Comparison of ENCODE assay signal across 28 mouse cellular contexts in genomic region chr17:28644112-28644511, GRCm38 (mm10). TPM values are rescaled to one million over a fixed set of nuclear protein-coding genes. Genes with fewer than 3 reads are reported as not detected.
DNase-seq lines count a peak whose midpoint lies in the region; ATAC-seq and TF ChIP-seq lines count a peak whose summit lies in the region.
"Had no signal": no experiment of that assay in that cellular context is flagged by ENCODE, and none has a peak within 500 bp of the region (broad histone marks: within the 10 kb centered on the region; RNA-seq: fewer than 3 reads in every experiment).

No protein-coding gene starts in this region.

- H3K4me1 ChIP-seq in intestine, embryonic 15.5 days (replicated peaks), result no peaks in the 10 kb centered on the region
- no peaks in the 10 kb centered on the region for H3K4me1 ChIP-seq in intestine, postnatal 0 days (replicated peaks; ENCODE audit: control insufficient read depth, insufficient read depth, low read length)
- no peaks in the 10 kb centered on the region for H3K4me1 ChIP-seq in intestine, embryonic 16.5 days (ENCODE audit: control insufficient read depth, insufficient read depth, low read length)
- no peaks in the 10 kb centered on the region for H3K4me1 ChIP-seq in stomach, embryonic 15.5 days
- no peaks in the 10 kb centered on the region for H3K4me1 ChIP-seq in liver, postnatal 0 days (ENCODE audit: insufficient read depth)
- H3K4me1 ChIP-seq: embryonic facial prominence, embryonic 10.5 days; embryonic facial prominence, embryonic 13.5 days; forebrain, embryonic 12.5 days; forebrain, embryonic 15.5 days; heart, embryonic 12.5 days; heart, embryonic 15.5 days; hindbrain, embryonic 10.5 days; hindbrain, embryonic 13.5 days had no signal

- H3K4me2 ChIP-seq in intestine, embryonic 15.5 days (replicated peaks), result no peak overlapping the region
- H3K4me2 ChIP-seq in intestine, postnatal 0 days (replicated peaks; ENCODE audit: low read depth), result no peak overlapping the region
- H3K4me2 ChIP-seq in intestine, embryonic 16.5 days (ENCODE audit: low read depth, low read length), result no peak overlapping the region
- no peak overlapping the region for H3K4me2 ChIP-seq in stomach, embryonic 15.5 days
- no peak overlapping the region for H3K4me2 ChIP-seq in liver, postnatal 0 days (ENCODE audit: low read depth, low read length)
- H3K4me2 ChIP-seq: embryonic facial prominence, embryonic 13.5 days; forebrain, embryonic 12.5 days; forebrain, embryonic 15.5 days; heart, embryonic 12.5 days; heart, embryonic 15.5 days; hindbrain, embryonic 13.5 days had no signal

- WGBS in intestine, embryonic 15.5 days, result 43% methylated on average over 4 of the region's 4 CpGs
- 32% methylated on average over 4 of the region's 4 CpGs for WGBS in intestine, postnatal 0 days
- WGBS in intestine, embryonic 16.5 days, result 39% methylated on average over 4 of the region's 4 CpGs
- WGBS in stomach, embryonic 15.5 days, result 35% methylated on average over 4 of the region's 4 CpGs
- 27% methylated on average over 4 of the region's 4 CpGs for WGBS in liver, postnatal 0 days (ENCODE audit: insufficient replicate concordance)

- H3K4me3 ChIP-seq in intestine, embryonic 15.5 days (replicated peaks), result no peak overlapping the region
- H3K4me3 ChIP-seq in intestine, postnatal 0 days (ENCODE audit: low read depth, low read length), result no peak overlapping the region
- no peak overlapping the region for H3K4me3 ChIP-seq in intestine, embryonic 16.5 days (ENCODE audit: low read length)
- H3K4me3 ChIP-seq in stomach, embryonic 15.5 days (replicated peaks), result no peak overlapping the region
- no peak overlapping the region for H3K4me3 ChIP-seq in liver, postnatal 0 days (ENCODE audit: low read depth, low read length)
- H3K4me3 ChIP-seq: embryonic facial prominence, embryonic 10.5 days; embryonic facial prominence, embryonic 13.5 days; erythroblast, embryonic 14.5 days; forebrain, embryonic 12.5 days; forebrain, embryonic 15.5 days; heart, embryonic 12.5 days; heart, embryonic 15.5 days; hindbrain, embryonic 10.5 days; hindbrain, embryonic 13.5 days had no signal

- TF ChIP-seq EP300 in liver, postnatal 0 days (IDR thresholded peaks at IDR 0.05; ENCODE audit: low read depth), result no peak

- no peaks in the 10 kb centered on the region for H3K27me3 ChIP-seq in intestine, embryonic 15.5 days (replicated peaks)
- H3K27me3 ChIP-seq in intestine, postnatal 0 days (replicated peaks; ENCODE audit: control insufficient read depth, insufficient read depth, low read length), result no peaks in the 10 kb centered on the region
- H3K27me3 ChIP-seq in intestine, embryonic 16.5 days (replicated peaks; ENCODE audit: control insufficient read depth, insufficient read depth, low read length), result no peaks in the 10 kb centered on the region
- H3K27me3 ChIP-seq in stomach, embryonic 15.5 days (replicated peaks), result no peaks in the 10 kb centered on the region
- H3K27me3 ChIP-seq in liver, postnatal 0 days (ENCODE audit: insufficient read depth, low read length), result peaks cover 2% of the 10 kb centered on the region; the same call in 1 of the 2 replicates
- H3K27me3 ChIP-seq: embryonic facial prominence, embryonic 13.5 days; forebrain, embryonic 12.5 days; forebrain, embryonic 15.5 days; hindbrain, embryonic 13.5 days had no signal

- H3K9ac ChIP-seq in intestine, embryonic 15.5 days, result no peak overlapping the region
- no peak overlapping the region for H3K9ac ChIP-seq in intestine, postnatal 0 days (ENCODE audit: low read depth, low read length)
- H3K9ac ChIP-seq in intestine, embryonic 16.5 days (ENCODE audit: low read depth, low read length), result no peak overlapping the region
- no peak overlapping the region for H3K9ac ChIP-seq in stomach, embryonic 15.5 days
- H3K9ac ChIP-seq in liver, postnatal 0 days (replicated peaks), result no peak overlapping the region
- H3K9ac ChIP-seq: embryonic facial prominence, embryonic 13.5 days; forebrain, embryonic 12.5 days; forebrain, embryonic 15.5 days; heart, embryonic 12.5 days; heart, embryonic 15.5 days; hindbrain, embryonic 13.5 days had no signal

- no peak for DNase-seq in adrenal gland, adult (ENCODE audit: inconsistent age in 2 of 2, low spot score in 1 of 2)
- DNase-seq in right cerebral cortex, postnatal 10 days (ENCODE audit: low spot score in 2 of 2), result no peak
- no peak for DNase-seq in liver, postnatal 0 days
- DNase-seq: adrenal gland, adult 8-10 months; adrenal gland, postnatal 25 days; B cell, adult 2 months; cerebellum, adult 11-12 months; cerebellum, adult 8-10 months; cerebellum, postnatal 10 days; cerebellum, postnatal 36 days; embryo, embryonic 11 days; heart, adult 18-20 months; heart, postnatal 10 days; heart, postnatal 36 days had no signal

- ATAC-seq in intestine, embryonic 15.5 days, result 0 out of 2 replicates have a peak, but pooled peaks have one; percentile 39
- no peak for ATAC-seq in intestine, postnatal 0 days
- 0 out of 2 replicates have a peak, but pooled peaks have one; percentile 11 for ATAC-seq in intestine, embryonic 16.5 days
- ATAC-seq in stomach, embryonic 15.5 days (ENCODE audit: insufficient read depth, low FRiP score, low read depth), result no peak
- ATAC-seq in liver, postnatal 0 days, result no peak
- ATAC-seq: forebrain, embryonic 15.5 days; hindbrain, embryonic 16.5 days had no signal

- H3K9me3 ChIP-seq in intestine, embryonic 15.5 days, result no peaks in the 10 kb centered on the region
- no peaks in the 10 kb centered on the region for H3K9me3 ChIP-seq in intestine, postnatal 0 days (ENCODE audit: control insufficient read depth)
- no peaks in the 10 kb centered on the region for H3K9me3 ChIP-seq in intestine, embryonic 16.5 days (ENCODE audit: control insufficient read depth, low read length)
- no peaks in the 10 kb centered on the region for H3K9me3 ChIP-seq in stomach, embryonic 15.5 days
- no peaks in the 10 kb centered on the region for H3K9me3 ChIP-seq in liver, postnatal 0 days (ENCODE audit: low read length)
- H3K9me3 ChIP-seq: embryonic facial prominence, embryonic 10.5 days; embryonic facial prominence, embryonic 13.5 days; forebrain, embryonic 12.5 days; forebrain, embryonic 15.5 days; heart, embryonic 12.5 days; heart, embryonic 15.5 days; hindbrain, embryonic 10.5 days; hindbrain, embryonic 13.5 days had no signal

- TF ChIP-seq CTCF in intestine, postnatal 0 days (IDR thresholded peaks at IDR 0.05; ENCODE audit: low read depth), result no peak
- TF ChIP-seq CTCF in liver, postnatal 0 days (IDR thresholded peaks at IDR 0.05; ENCODE audit: low read depth), result no peak

- H3K36me3 ChIP-seq in intestine, embryonic 15.5 days, result no peaks in the 10 kb centered on the region
- H3K36me3 ChIP-seq in intestine, postnatal 0 days (ENCODE audit: control insufficient read depth, insufficient read depth), result no peaks in the 10 kb centered on the region
- no peaks in the 10 kb centered on the region for H3K36me3 ChIP-seq in intestine, embryonic 16.5 days (ENCODE audit: control insufficient read depth, insufficient read depth, low read length)
- no peaks in the 10 kb centered on the region for H3K36me3 ChIP-seq in stomach, embryonic 15.5 days
- no peaks in the 10 kb centered on the region for H3K36me3 ChIP-seq in liver, postnatal 0 days (replicated peaks; ENCODE audit: insufficient read depth, low read length)
- H3K36me3 ChIP-seq: embryonic facial prominence, embryonic 10.5 days; embryonic facial prominence, embryonic 13.5 days; forebrain, embryonic 12.5 days; forebrain, embryonic 15.5 days; heart, embryonic 12.5 days; heart, embryonic 15.5 days; hindbrain, embryonic 10.5 days; hindbrain, embryonic 13.5 days had no signal

- H3K27ac ChIP-seq in intestine, embryonic 15.5 days, result no peak overlapping the region
- no peak overlapping the region for H3K27ac ChIP-seq in intestine, postnatal 0 days (ENCODE audit: low read depth, low read length)
- no peak overlapping the region for H3K27ac ChIP-seq in intestine, embryonic 16.5 days (ENCODE audit: low read length)
- H3K27ac ChIP-seq in stomach, embryonic 15.5 days, result 0 out of 2 replicates have a peak overlapping the region, but pooled peaks have one; percentile 8
- no peak overlapping the region for H3K27ac ChIP-seq in liver, postnatal 0 days (ENCODE audit: low read depth)
- H3K27ac ChIP-seq: embryonic facial prominence, embryonic 10.5 days; embryonic facial prominence, embryonic 13.5 days; forebrain, embryonic 12.5 days; forebrain, embryonic 15.5 days; heart, embryonic 15.5 days; hindbrain, embryonic 10.5 days; hindbrain, embryonic 13.5 days had no signal

RNA-seq across cellular contexts. Expression of gene Srpk1, which starts 21.6 kb away (rescaled TPM):
- 97.1 and 97.5 TPM in 2 replicates for polyA plus RNA-seq in intestine, embryonic 15.5 days (2015; fragmentation: Nextera tagmentation; extraction: Ambion mirVana)
- 55.2 and 70.3 TPM in 2 replicates for polyA plus RNA-seq in intestine, postnatal 0 days (2015; fragmentation: Nextera tagmentation; extraction: Ambion mirVana)
- polyA plus RNA-seq in intestine, embryonic 16.5 days (2015; fragmentation: Nextera tagmentation; extraction: Ambion mirVana), result 72.0 and 83.2 TPM in 2 replicates
- 75.1 and 79.2 TPM in 2 replicates for polyA plus RNA-seq in stomach, embryonic 15.5 days (2015; fragmentation: Nextera tagmentation; extraction: Ambion mirVana)
- 20.9 and 21.7 TPM in 2 replicates for polyA plus RNA-seq in liver, postnatal 0 days (2015; fragmentation: Nextera tagmentation; extraction: Ambion mirVana)

RNA-seq across cellular contexts. Expression of gene Slc26a8, which starts 45.9 kb away (rescaled TPM):
- 0.11 and 0.20 TPM in 2 replicates for polyA plus RNA-seq in intestine, embryonic 15.5 days (2015; fragmentation: Nextera tagmentation; extraction: Ambion mirVana)
- 0.17 and 0.40 TPM in 2 replicates for polyA plus RNA-seq in intestine, postnatal 0 days (2015; fragmentation: Nextera tagmentation; extraction: Ambion mirVana)
- polyA plus RNA-seq in intestine, embryonic 16.5 days (2015; fragmentation: Nextera tagmentation; extraction: Ambion mirVana), result 0.17 and 0.28 TPM in 2 replicates
- polyA plus RNA-seq in stomach, embryonic 15.5 days (2015; fragmentation: Nextera tagmentation; extraction: Ambion mirVana), result 0.48 and 0.49 TPM in 2 replicates
- 0.32 and 0.51 TPM in 2 replicates for polyA plus RNA-seq in liver, postnatal 0 days (2015; fragmentation: Nextera tagmentation; extraction: Ambion mirVana)

RNA-seq across cellular contexts. Expression of gene Mapk14, which starts 47.0 kb away (rescaled TPM):
- 42.4 and 45.5 TPM in 2 replicates for polyA plus RNA-seq in intestine, embryonic 15.5 days (2015; fragmentation: Nextera tagmentation; extraction: Ambion mirVana)
- polyA plus RNA-seq in intestine, postnatal 0 days (2015; fragmentation: Nextera tagmentation; extraction: Ambion mirVana), result 23.6 and 24.6 TPM in 2 replicates
- polyA plus RNA-seq in intestine, embryonic 16.5 days (2015; fragmentation: Nextera tagmentation; extraction: Ambion mirVana), result 34.5 and 37.5 TPM in 2 replicates
- 40.7 and 44.9 TPM in 2 replicates for polyA plus RNA-seq in stomach, embryonic 15.5 days (2015; fragmentation: Nextera tagmentation; extraction: Ambion mirVana)
- polyA plus RNA-seq in liver, postnatal 0 days (2015; fragmentation: Nextera tagmentation; extraction: Ambion mirVana), result 23.6 and 24.5 TPM in 2 replicates

Comparison
In these comparisons a context has a peak if more than half of its experiments do, and no peak if none do; other contexts are left out.
1. ATAC-seq: peak in intestine, embryonic 15.5 days (single experiment) and intestine, embryonic 16.5 days (single experiment); none in intestine, postnatal 0 days (single experiment), stomach, embryonic 15.5 days (single experiment) and liver, postnatal 0 days (single experiment).